Mouse (Mus musculus) embryonic fibroblast, embryonic 13.5 days (primary cell): Measurements from ENCODE around the gene Pax7.

Source experiments
- CTCF ChIP-seq: IDR thresholded peaks from 2 replicates; pipeline ENCODE4 v1.5.1; 2011; ENCODE audit warnings: mild to moderate bottlenecking, control low read depth, low read length, moderate library complexity, borderline replicate concordance; ENCODE audit not compliant: insufficient read depth
- POLR2A ChIP-seq: IDR thresholded peaks from 2 replicates; pipeline ENCODE4 v1.6.1; 2011; ENCODE audit warnings: low read depth, mild to moderate bottlenecking, control low read depth, low read length, moderate library complexity

- TF ChIP-seq CTCF (no peak), POLR2A (no peak)
Measured at GRCm38 (mm10) chr4:139797344-139797743, 36.0 kb downstream of the Pax7 start.
